Comparison of ENCODE assay signal across 8 mouse cellular contexts in the genomic region with DNA sequence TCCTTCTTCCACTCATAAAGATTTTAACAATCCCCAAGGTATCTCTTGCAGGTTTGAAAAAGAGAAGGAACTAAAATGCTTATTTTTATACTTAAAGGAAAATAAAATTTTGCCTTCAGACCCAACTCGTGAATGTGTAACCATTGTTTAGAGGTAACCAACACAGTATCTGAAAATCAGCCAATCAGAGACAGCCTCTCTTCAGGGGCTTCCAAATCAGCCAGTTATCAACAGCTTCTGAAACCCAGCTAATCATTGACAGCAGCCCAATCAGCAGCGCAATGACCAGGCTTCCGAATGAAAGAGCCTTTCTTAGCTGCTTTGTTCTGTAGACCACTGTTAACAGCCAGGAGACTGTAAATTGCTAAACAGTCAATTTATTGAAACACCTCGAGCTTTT.
DNase-seq lines count a peak whose midpoint lies in the region; ATAC-seq lines count a peak whose summit lies in the region.

No protein-coding gene starts in this region.

- peaks cover 15% of the 10 kb centered on the region; the same call in 1 of the 2 replicates for H3K36me3 ChIP-seq in midbrain, embryonic 10.5 days
- H3K36me3 ChIP-seq in stomach, embryonic 15.5 days, result no peaks in the 10 kb centered on the region

- 0 out of 2 replicates have a peak, but pooled peaks cover 13% of the 10 kb centered on the region for H3K27me3 ChIP-seq in midbrain, embryonic 10.5 days (ENCODE audit: low read depth, poor library complexity, severe bottlenecking)
- H3K27me3 ChIP-seq in stomach, embryonic 15.5 days (replicated peaks), result no peaks in the 10 kb centered on the region

- 8% methylated on average over 4 of the region's 4 CpGs for WGBS in midbrain, embryonic 10.5 days
- WGBS in stomach, embryonic 15.5 days, result 11% methylated on average over 4 of the region's 4 CpGs

- peak; percentile 71 for DNase-seq in MN1 (ENCODE audit: low spot score)
- peak; percentile 89 to 90 for DNase-seq in cerebellum, postnatal 10 days
- peak; percentile 68 to 78 for DNase-seq in frontal cortex, postnatal 14 days (ENCODE audit: low spot score in 2 of 2)
- DNase-seq in kidney, adult 11 months, result peak; percentile 84
- DNase-seq in left cerebral cortex, postnatal 25 days (ENCODE audit: low spot score in 2 of 2), result peak; percentile 82 to 92
- peak; percentile 47 for DNase-seq in midbrain, embryonic 10.5 days (ENCODE audit: low spot score)

- peak overlapping the region; percentile 98 for H3K4me3 ChIP-seq in midbrain, embryonic 10.5 days
- H3K4me3 ChIP-seq in stomach, embryonic 15.5 days (replicated peaks), result no peak overlapping the region

- ATAC-seq in stomach, embryonic 15.5 days (ENCODE audit: insufficient read depth, low FRiP score, low read depth), result peak; percentile 40; the same call in 1 of the 2 replicates
- no peak for ATAC-seq in erythroid progenitor cell, adult 5-6 weeks (replicated peaks; ENCODE audit: low FRiP score, poor library complexity, severe bottlenecking)

- no peak overlapping the region for H3K9ac ChIP-seq in stomach, embryonic 15.5 days

- no peaks in the 10 kb centered on the region for H3K9me3 ChIP-seq in midbrain, embryonic 10.5 days (replicated peaks)
- H3K9me3 ChIP-seq in stomach, embryonic 15.5 days, result no peaks in the 10 kb centered on the region

- peak overlapping the region; percentile 95 for H3K27ac ChIP-seq in midbrain, embryonic 10.5 days (replicated peaks)
- no peak overlapping the region; the same call in 1 of the 2 replicates for H3K27ac ChIP-seq in stomach, embryonic 15.5 days

- H3K4me1 ChIP-seq in midbrain, embryonic 10.5 days, result peaks cover 25% of the 10 kb centered on the region
- H3K4me1 ChIP-seq in stomach, embryonic 15.5 days, result 0 out of 2 replicates have a peak, but pooled peaks cover 5% of the 10 kb centered on the region

- intact Hi-C loops in left cerebral cortex, postnatal 25 days (cut with DNase I), result loop anchor here (1.0 kb wide), 1 partner anchor 65 kb away; a partner anchor contains a TSS

- peak overlapping the region; percentile 83 for H3K4me2 ChIP-seq in stomach, embryonic 15.5 days
